Comparison of ENCODE assay signal across 15 mouse cellular contexts in genomic region chr10:80862305-80862704, GRCm38 (mm10). TPM values are rescaled to one million over a fixed set of nuclear protein-coding genes. Genes with fewer than 3 reads are reported as not detected.
"Had no signal": no experiment of that assay in that cellular context is flagged by ENCODE, and none has a peak within 500 bp of the region (broad histone marks: within the 10 kb centered on the region; RNA-seq: fewer than 3 reads in every experiment).

No protein-coding gene starts in this region.

- H3K9me3 ChIP-seq: kidney, embryonic 15.5 days; midbrain, embryonic 13.5 days; stomach, embryonic 15.5 days had no signal

- DNase-seq: kidney, adult 2 months; kidney, postnatal 25 days; layer of hippocampus, adult 9-11 months; layer of hippocampus, postnatal 36 days; lung, adult 2 months; lung, postnatal 36 days; right cerebral cortex, postnatal 14 days; thymus, adult 2 months; thymus, postnatal 25 days had no signal

- H3K9ac ChIP-seq: kidney, embryonic 15.5 days; midbrain, embryonic 13.5 days; stomach, embryonic 15.5 days had no signal

- ATAC-seq: lung, postnatal 0 days; midbrain, embryonic 13.5 days had no signal

- H3K4me3 ChIP-seq: kidney, embryonic 15.5 days; midbrain, embryonic 13.5 days; stomach, embryonic 15.5 days had no signal

- H3K27me3 ChIP-seq: kidney, embryonic 15.5 days; midbrain, embryonic 13.5 days; stomach, embryonic 15.5 days had no signal

- H3K4me2 ChIP-seq: kidney, embryonic 15.5 days; midbrain, embryonic 13.5 days; stomach, embryonic 15.5 days had no signal

- H3K27ac ChIP-seq: kidney, embryonic 15.5 days; midbrain, embryonic 13.5 days; stomach, embryonic 15.5 days had no signal

RNA-seq across cellular contexts. Expression of gene Tmprss9, which starts 9.3 kb away (rescaled TPM):
- total RNA-seq: megakaryocyte progenitor cell, adult 5-6 weeks had no signal
- polyA plus RNA-seq: kidney, embryonic 15.5 days; lung, postnatal 0 days; stomach, embryonic 15.5 days had no signal

RNA-seq across cellular contexts. Expression of gene Lingo3, which starts 18.5 kb away (rescaled TPM):
- total RNA-seq: megakaryocyte progenitor cell, adult 5-6 weeks had no signal
- polyA plus RNA-seq: lung, postnatal 0 days; urinary bladder, adult 2 months had no signal
